Comparison of ENCODE assay signal across 13 mouse cellular contexts in genomic region chr4:106810039-106810438, GRCm38 (mm10). TPM values are rescaled to one million over a fixed set of nuclear protein-coding genes. Genes with fewer than 3 reads are reported as not detected.
DNase-seq lines count a peak whose midpoint lies in the region; ATAC-seq and TF ChIP-seq lines count a peak whose summit lies in the region.
"Had no signal": no experiment of that assay in that cellular context is flagged by ENCODE, and none has a peak within 500 bp of the region (broad histone marks: within the 10 kb centered on the region; RNA-seq: fewer than 3 reads in every experiment).

No protein-coding gene starts in this region.

- ATAC-seq in liver, embryonic 11.5 days (replicated peaks; ENCODE audit: low FRiP score): no peak
- ATAC-seq in megakaryocyte, adult 5-6 weeks (ENCODE audit: poor library complexity, severe bottlenecking): peak; percentile 53; the same call in 1 of the 2 replicates
- no peak; the same call in 1 of the 2 replicates for ATAC-seq in granulocyte monocyte progenitor cell, adult 5-6 weeks (replicated peaks; ENCODE audit: poor library complexity, severe bottlenecking)
- no peak for ATAC-seq in activated CD4-positive, CD25-positive, alpha-beta regulatory T cell, adult 4 months
- ATAC-seq: inflammation-experienced regulatory T-cells, adult 6 months had no signal

- no peak overlapping the region for H3K27ac ChIP-seq in liver, embryonic 11.5 days (ENCODE audit: low read depth, low read length)
- H3K27ac ChIP-seq in CH12.LX (ENCODE audit: insufficient read depth, low read depth) (no peak overlapping the region), MEL (ENCODE audit: control insufficient read depth, low read depth, low read length) (no peak overlapping the region)
- H3K27ac ChIP-seq: lung, embryonic 15.5 days had no signal

- no peaks in the 10 kb centered on the region for H3K9me3 ChIP-seq in liver, embryonic 11.5 days (ENCODE audit: control insufficient read depth, low read length)
- H3K9me3 ChIP-seq in CH12.LX (replicated peaks; ENCODE audit: low read length) (peaks cover 6% of the 10 kb centered on the region), MEL (replicated peaks; ENCODE audit: insufficient read depth, low read length) (no peaks in the 10 kb centered on the region)
- H3K9me3 ChIP-seq: lung, embryonic 15.5 days had no signal

- TF ChIP-seq CTCF in CH12.LX (conservative IDR thresholded peaks at IDR 0.05 in 1 of 2, IDR thresholded peaks at IDR 0.05 in 1 of 2; ENCODE audit: low read depth in 2 of 2, low read length in 2 of 2) (peak; percentile 25 to 58; a peak in 2 of 4 replicates), MEL (IDR thresholded peaks at IDR 0.05 in 2 of 3, conservative IDR thresholded peaks at IDR 0.05 in 1 of 3; ENCODE audit: control insufficient read depth in 1 of 3, insufficient read depth in 1 of 3, low read depth in 2 of 3, low read length in 3 of 3, poor library complexity in 1 of 3, severe bottlenecking in 1 of 3) (peak; percentile 73 to 80 (median 79))

- 86% methylated on average over 6 of the region's 6 CpGs for WGBS in liver, embryonic 11.5 days

- TF ChIP-seq RAD21 in CH12.LX (IDR thresholded peaks at IDR 0.05; ENCODE audit: low read depth, low read length): peak; percentile 53
- peak; percentile 90 for TF ChIP-seq RAD21 in MEL (IDR thresholded peaks at IDR 0.05; ENCODE audit: low read depth, low read length)

- H3K4me3 ChIP-seq in liver, embryonic 11.5 days (ENCODE audit: low read depth, low read length): no peak overlapping the region
- H3K4me3 ChIP-seq in CH12.LX (replicated peaks in 1 of 3; ENCODE audit: low read depth in 2 of 3, low read length in 2 of 3, poor library complexity in 1 of 3) (no peak overlapping the region), MEL (ENCODE audit: control insufficient read depth in 1 of 2, insufficient read depth in 1 of 2, low read depth in 2 of 2, low read length in 2 of 2) (no peak overlapping the region)
- H3K4me3 ChIP-seq: erythroblast, embryonic 14.5 days; lung, embryonic 15.5 days had no signal

- H3K9ac ChIP-seq in liver, embryonic 11.5 days (ENCODE audit: low read depth, low read length): no peak overlapping the region
- H3K9ac ChIP-seq in CH12.LX (ENCODE audit: insufficient read depth, low read depth) (no peak overlapping the region), MEL (ENCODE audit: control insufficient read depth, low read depth, low read length, poor library complexity, severe bottlenecking) (no peak overlapping the region)
- H3K9ac ChIP-seq: lung, embryonic 15.5 days had no signal

- no peak overlapping the region for H3K4me2 ChIP-seq in liver, embryonic 11.5 days
- no peak overlapping the region for H3K4me2 ChIP-seq in CH12.LX (ENCODE audit: insufficient read depth, low read depth, poor library complexity, severe bottlenecking)
- H3K4me2 ChIP-seq: lung, embryonic 15.5 days had no signal

- H3K79me2 ChIP-seq in CH12.LX (replicated peaks; ENCODE audit: control insufficient read depth, extremely low read depth, insufficient read depth, poor library complexity, severe bottlenecking) (no peaks in the 10 kb centered on the region), MEL (ENCODE audit: control insufficient read depth, insufficient read depth, low read length, poor library complexity) (no peaks in the 10 kb centered on the region)

- no peak for TF ChIP-seq EP300 in CH12.LX (IDR thresholded peaks at IDR 0.05; ENCODE audit: low read length)
- no peak for TF ChIP-seq EP300 in MEL (IDR thresholded peaks at IDR 0.05; ENCODE audit: low read depth in 1 of 2, low read length in 2 of 2)

- no peak for TF ChIP-seq POLR2A in CH12.LX (IDR thresholded peaks at IDR 0.05; ENCODE audit: low read depth, low read length)
- no peak for TF ChIP-seq POLR2A in MEL (IDR thresholded peaks at IDR 0.05; ENCODE audit: control insufficient read depth in 1 of 2, insufficient read depth in 1 of 2, low read depth in 1 of 2, low read length in 2 of 2, poor library complexity in 1 of 2)

- in situ Hi-C loops in CH12.LX (cut with MboI; ENCODE audit: low pct_ligation_motif_present, low pct_unique_long_range_greater_than_20kb, low sequenced_read_pairs): no loop called here

- peaks cover under 1% of the 10 kb centered on the region; the same call in 1 of the 2 replicates for H3K4me1 ChIP-seq in liver, embryonic 11.5 days (replicated peaks; ENCODE audit: control insufficient read depth, insufficient read depth, low read length)
- H3K4me1 ChIP-seq in CH12.LX (ENCODE audit: control insufficient read depth in 1 of 2, insufficient read depth in 2 of 2): peaks cover 4 to 11% of the 10 kb centered on the region in 2 experiments; a peak in 3 of 4 replicates
- H3K4me1 ChIP-seq in MEL (ENCODE audit: control insufficient read depth in 1 of 2, insufficient read depth in 2 of 2, low read length in 2 of 2): peaks cover 0 to 12% of the 10 kb centered on the region in 2 experiments; a peak in 3 of 4 replicates

- H3K27me3 ChIP-seq in liver, embryonic 11.5 days (replicated peaks; ENCODE audit: control insufficient read depth, insufficient read depth, low read length): no peaks in the 10 kb centered on the region
- H3K27me3 ChIP-seq in CH12.LX (replicated peaks): no peaks in the 10 kb centered on the region
- no peaks in the 10 kb centered on the region for H3K27me3 ChIP-seq in MEL (ENCODE audit: control insufficient read depth in 1 of 2, insufficient read depth in 2 of 2, low read length in 2 of 2)
- H3K27me3 ChIP-seq: lung, embryonic 15.5 days had no signal

- peak; percentile 56 for DNase-seq in liver
- no peak for DNase-seq in liver, embryonic 11.5 days (ENCODE audit: low spot score)
- no peak for DNase-seq in CH12.LX (ENCODE audit: extremely low read depth)
- peak; percentile 64 for DNase-seq in MEL (ENCODE audit: low read depth, low spot score)
- DNase-seq: adrenal gland, adult 8-10 months; cerebellum, adult 9-10 months; right cerebral cortex, postnatal 25 days had no signal

- no peaks in the 10 kb centered on the region for H3K36me3 ChIP-seq in liver, embryonic 11.5 days (ENCODE audit: control insufficient read depth, insufficient read depth, low read length)
- H3K36me3 ChIP-seq in CH12.LX (replicated peaks in 1 of 2; ENCODE audit: control insufficient read depth in 1 of 2, insufficient read depth in 1 of 2, low read length in 1 of 2) (no peaks in the 10 kb centered on the region), MEL (ENCODE audit: control insufficient read depth in 1 of 2, insufficient read depth in 2 of 2, low read length in 2 of 2) (peaks cover 0 to 13% of the 10 kb centered on the region in 2 experiments; a peak in 2 of 4 replicates)
- H3K36me3 ChIP-seq: lung, embryonic 15.5 days had no signal

- dilution Hi-C loops in CH12.LX (cut with MboI; ENCODE audit: extremely low pct_ligation_motif_present, extremely low pct_unique_long_range_greater_than_20kb, low sequenced_read_pairs): no loop called here

TF ChIP-seq in CH12.LX, 34 proteins besides CTCF, POLR2A, EP300 and RAD21:
- TF ChIP-seq SMC3 (IDR thresholded peaks at IDR 0.05; ENCODE audit: low read depth, low read length) (peak; percentile 42), UBTF (IDR thresholded peaks at IDR 0.05; ENCODE audit: low read depth, low read length) (no peak)

TF ChIP-seq in MEL, 35 proteins besides CTCF, POLR2A, EP300 and RAD21:
- peak; percentile 85 for TF ChIP-seq SMC3 (IDR thresholded peaks at IDR 0.05; ENCODE audit: low read depth, low read length)
- peak; percentile 89 for TF ChIP-seq ZC3H11A (IDR thresholded peaks at IDR 0.05; ENCODE audit: low read depth, low read length)
- no peak for TF ChIP-seq JUND (IDR thresholded peaks at IDR 0.05; ENCODE audit: low read depth, low read length)
- no peak for TF ChIP-seq MYB (IDR thresholded peaks at IDR 0.05; ENCODE audit: low read depth, low read length)
- TF ChIP-seq NELFE (IDR thresholded peaks at IDR 0.05; ENCODE audit: low read depth, low read length): no peak
- TF ChIP-seq USF2 (IDR thresholded peaks at IDR 0.05; ENCODE audit: borderline replicate concordance in 1 of 2, insufficient read depth in 1 of 2, low read depth in 1 of 2, low read length in 2 of 2): no peak
- TF ChIP-seq TAL1 (IDR thresholded peaks at IDR 0.05; ENCODE audit: low read length): no peak
- TF ChIP-seq ZMIZ1 (IDR thresholded peaks at IDR 0.05; ENCODE audit: low read depth, low read length): no peak
- no peak for TF ChIP-seq MAZ (IDR thresholded peaks at IDR 0.05; ENCODE audit: low read depth, low read length)
- TF ChIP-seq CHD2 (IDR thresholded peaks at IDR 0.05; ENCODE audit: low read length): no peak
- no peak for TF ChIP-seq TBP (IDR thresholded peaks at IDR 0.05; ENCODE audit: low read depth, low read length)
- no peak for TF ChIP-seq UBTF (IDR thresholded peaks at IDR 0.05; ENCODE audit: borderline replicate concordance, insufficient read depth, low read depth, low read length)
- no peak for TF ChIP-seq POLR2AphosphoS2 (IDR thresholded peaks at IDR 0.05; ENCODE audit: low read length)
- no peak for TF ChIP-seq MAFK (IDR thresholded peaks at IDR 0.05; ENCODE audit: borderline replicate concordance, low read depth, low read length)
- no peak for TF ChIP-seq MXI1 (IDR thresholded peaks at IDR 0.05; ENCODE audit: low read depth, low read length)
- TF ChIP-seq USF1 (IDR thresholded peaks at IDR 0.05; ENCODE audit: low read depth, low read length): no peak

RNA-seq across cellular contexts. Expression of gene Acot11, which starts 5.2 kb away (rescaled TPM):
- polyA plus RNA-seq in liver, embryonic 11.5 days (2014; fragmentation: Nextera tagmentation; extraction: Ambion mirVana): 2.9 and 3.9 TPM in 2 replicates
- total RNA-seq in CH12.LX (2012; rRNA removed) (4.8 and 6.8 TPM in 2 replicates), CH12.LX (2014; rRNA removed) (2.0 and 2.3 TPM in 2 replicates), MEL (2012; rRNA removed) (1.5 and 1.8 TPM in 2 replicates)
- polyA plus RNA-seq in CH12.LX (2012; ENCODE audit: insufficient read length, low read depth) (4.3 and 4.4 TPM in 2 replicates), MEL (2012; ENCODE audit: insufficient read depth in 1 of 2, insufficient read length in 2 of 2, low read depth in 1 of 2, low replicate concordance in 2 of 2, missing spikeins in 1 of 2) (1 to 10 TPM in 1 of 2 experiments, not detected in 1; 2.5 TPM)
- 10.6 and 11.9 TPM in 2 replicates for total RNA-seq in megakaryocyte, adult 5-6 weeks (2015)
- total RNA-seq in megakaryocyte, adult 5-6 weeks (2017): 9.6 and 10.9 TPM in 2 replicates
- 5.0 and 5.9 TPM in 2 replicates for total RNA-seq in granulocyte monocyte progenitor cell, adult 5-6 weeks (2014; fragmentation: Nextera tagmentation)
- total RNA-seq in granulocyte monocyte progenitor cell, adult 5-6 weeks (2017): 2.2 and 4.9 TPM in 2 replicates
- 1 to 10 TPM; 6.1 to 9.0 TPM for polyA plus RNA-seq in activated CD4-positive, CD25-positive, alpha-beta regulatory T cell, adult 4 months (2017; shearing (Covaris generic))

Comparison
In these comparisons a context has a peak if more than half of its experiments do, and no peak if none do; other contexts are left out.
1. DNase-seq: peak in liver (single experiment) and MEL (single experiment); none in liver, embryonic 11.5 days (single experiment) and CH12.LX (single experiment).